Mouse (Mus musculus) hindbrain, embryonic 13.5 days (tissue): ENCODE measurements at regions not wholly inside any gene's neighbourhood (a gene's known extent, or its start where the extent isn't known, plus 50 kb on each side); places are given as distances from the start of the nearest gene placed in this dataset.
A peak's percentile ranks its signal among the peaks of the same experiment; 100 is the strongest.

Experiments used
- ATAC-seq: fragments of 200-750 bp; cut with Nextera tagmentation; 2 replicates; pipeline ENCODE4 v1.8.0; 2017; ENCODE audit warnings: moderate TSS enrichment; ENCODE audit not compliant: low FRiP score
- H3K27ac ChIP-seq: fragments of 300-500 bp; sonication (generic); 2 replicates; pipeline ENCODE4 v1.5.1; 2015; ENCODE audit warnings: inconsistent platforms, mild to moderate bottlenecking, moderate library complexity
- H3K27me3 ChIP-seq: fragments of 300-500 bp; sonication (generic); 2 replicates; pipeline ENCODE4 v1.6.1; 2015; ENCODE audit warnings: mild to moderate bottlenecking, inconsistent platforms
- H3K36me3 ChIP-seq: fragments of 300-500 bp; sonication (generic); 2 replicates; pipeline ENCODE4 v1.6.1; 2015; ENCODE audit warnings: mild to moderate bottlenecking, inconsistent platforms
- H3K4me1 ChIP-seq: fragments of 300-500 bp; sonication (generic); replicated peaks from 2 replicates; pipeline ENCODE4 v1.6.1; 2015; ENCODE audit warnings: inconsistent platforms
- H3K4me2 ChIP-seq: fragments of 300-500 bp; sonication (generic); 2 replicates; pipeline ENCODE4 v1.6.1; 2015; ENCODE audit warnings: inconsistent platforms, mild to moderate bottlenecking, moderate library complexity
- H3K4me3 ChIP-seq: fragments of 300-500 bp; sonication (generic); 2 replicates; pipeline ENCODE4 v1.5.1; 2015; ENCODE audit warnings: mild to moderate bottlenecking, inconsistent platforms
- H3K9ac ChIP-seq: fragments of 300-500 bp; sonication (generic); 2 replicates; pipeline ENCODE4 v1.6.1; 2015; ENCODE audit warnings: mild to moderate bottlenecking, inconsistent platforms
- H3K9me3 ChIP-seq: fragments of 300-500 bp; sonication (generic); 2 replicates; pipeline ENCODE4 v1.6.1; 2016; ENCODE audit warnings: inconsistent platforms
- WGBS: fragments of 180-500 bp; shearing (Covaris S2); methylation state at CpG from one replicate; pipeline ENCODE4 v1.1.7; 2015; 5-methylcytosine and 5-hydroxymethylcytosine counted together

GRCm38 (mm10) chr1:60625698-60626486 is 59.0 kb upstream of the Raph1 start:
- 74% methylated on average over 17 of the region's 17 CpGs for WGBS
- Histone ChIP-seq H3K36me3 (no peaks in the 10 kb centered on the region), H3K9ac (no peak overlapping the region), H3K4me1 (peaks cover 26% of the 10 kb centered on the region), H3K27me3 (no peaks in the 10 kb centered on the region), H3K27ac (0 out of 2 replicates have a peak overlapping the region, but pooled peaks have one; percentile 15), H3K4me2 (no peak overlapping the region), H3K9me3 (no peaks in the 10 kb centered on the region), H3K4me3 (no peak overlapping the region)
- ATAC-seq: peak; percentile 73

GRCm38 (mm10) chr1:60624231-60624630 is 57.3 kb upstream of the Raph1 start:
- H3K4me2 ChIP-seq: no peak overlapping the region
- peaks cover 26% of the 10 kb centered on the region for H3K4me1 ChIP-seq
- H3K36me3 ChIP-seq: no peaks in the 10 kb centered on the region
- no peak overlapping the region for H3K9ac ChIP-seq
- no peaks in the 10 kb centered on the region for H3K27me3 ChIP-seq
- 88% methylated on average over 4 of the region's 4 CpGs for WGBS
- no peak for ATAC-seq
- no peak overlapping the region for H3K4me3 ChIP-seq
- H3K9me3 ChIP-seq: no peaks in the 10 kb centered on the region
- H3K27ac ChIP-seq: no peak overlapping the region

GRCm38 (mm10) chr1:60623440-60624016 is 56.6 kb upstream of the Raph1 start:
- Histone ChIP-seq H3K27me3 (no peaks in the 10 kb centered on the region), H3K9me3 (no peaks in the 10 kb centered on the region)
- 89% methylated on average over 3 of the region's 3 CpGs for WGBS

GRCm38 (mm10) chr1:60621770-60622169 is 54.9 kb upstream of the Raph1 start:
- H3K4me3 ChIP-seq: no peak overlapping the region
- ATAC-seq: no peak
- H3K4me2 ChIP-seq: no peak overlapping the region
- no peaks in the 10 kb centered on the region for H3K9me3 ChIP-seq
- H3K9ac ChIP-seq: no peak overlapping the region
- H3K4me1 ChIP-seq: peaks cover 8% of the 10 kb centered on the region
- no peaks in the 10 kb centered on the region for H3K27me3 ChIP-seq
- H3K27ac ChIP-seq: no peak overlapping the region
- no peaks in the 10 kb centered on the region for H3K36me3 ChIP-seq
- 78% methylated on average over 3 of the region's 3 CpGs for WGBS

More at GRCm38 (mm10) chr1:60623440-60624016, 56.6 kb upstream of the Raph1 start:
- no peak for ATAC-seq
- H3K36me3 ChIP-seq: no peaks in the 10 kb centered on the region
- peaks cover 26% of the 10 kb centered on the region for H3K4me1 ChIP-seq
- no peak overlapping the region for H3K9ac ChIP-seq
- no peak overlapping the region for H3K4me3 ChIP-seq
- H3K27ac ChIP-seq: no peak overlapping the region
- H3K4me2 ChIP-seq: no peak overlapping the region

- Histone ChIP-seq H3K36me3 (no peaks in the 10 kb centered on the region), H3K4me1 (peaks cover 3% of the 10 kb centered on the region), H3K27me3 (no peaks in the 10 kb centered on the region), H3K9ac (no peak overlapping the region), H3K4me2 (no peak overlapping the region), H3K4me3 (no peak overlapping the region), H3K27ac (no peak overlapping the region), H3K9me3 (no peaks in the 10 kb centered on the region)
- ATAC-seq: no peak
- WGBS: 86% methylated on average over 8 of the region's 8 CpGs
Measured at GRCm38 (mm10) chr1:60621064-60621726, 54.3 kb upstream of the Raph1 start.

GRCm38 (mm10) chr1:60618389-60618788 is 51.5 kb upstream of the Raph1 start:
- H3K4me3 ChIP-seq: no peak overlapping the region
- no peaks in the 10 kb centered on the region for H3K4me1 ChIP-seq
- WGBS: 89% methylated on average over 1 of the region's 1 CpGs
- H3K27ac ChIP-seq: no peak overlapping the region
- no peaks in the 10 kb centered on the region for H3K9me3 ChIP-seq
- H3K36me3 ChIP-seq: no peaks in the 10 kb centered on the region
- H3K9ac ChIP-seq: no peak overlapping the region
- no peak for ATAC-seq
- H3K27me3 ChIP-seq: no peaks in the 10 kb centered on the region
- no peak overlapping the region for H3K4me2 ChIP-seq

- H3K4me2 ChIP-seq: no peak overlapping the region
- H3K4me3 ChIP-seq: no peak overlapping the region
- H3K4me1 ChIP-seq: no peaks in the 10 kb centered on the region
- no peak overlapping the region for H3K27ac ChIP-seq
- no peaks in the 10 kb centered on the region for H3K9me3 ChIP-seq
- no peaks in the 10 kb centered on the region for H3K36me3 ChIP-seq
- H3K27me3 ChIP-seq: no peaks in the 10 kb centered on the region
- WGBS: 72% methylated on average over 2 of the region's 2 CpGs
- ATAC-seq: no peak
- no peak overlapping the region for H3K9ac ChIP-seq
Measured at GRCm38 (mm10) chr1:60616916-60617315, 50.0 kb upstream of the Raph1 start.
